Mouse (Mus musculus) embryonic facial prominence, embryonic 10.5 days (tissue): ENCODE measurements around the gene 4930444G20Rik. TPM values are rescaled to one million over a fixed set of nuclear protein-coding genes. Genes with fewer than 3 reads are reported as not detected.
"Not testable (repeated sequence)": the region's sequence is repeated elsewhere in the genome, so short reads cannot be mapped to it uniquely, and the experiment has no call there.

Experiments used
- DNase-seq: peaks from one replicate; pipeline ENCODE4 v3.0.0-alpha.2; 2017; ENCODE audit warnings: low spot score
- H3K27ac ChIP-seq: fragments of 300-500 bp; sonication (generic); replicated peaks from 2 replicates; pipeline ENCODE4 v1.5.1; 2016; ENCODE audit warnings: mild to moderate bottlenecking
- H3K27me3 ChIP-seq: fragments of 300-500 bp; sonication (generic); replicated peaks from 2 replicates; pipeline ENCODE4 v1.6.1; 2016; ENCODE audit warnings: low read depth, mild to moderate bottlenecking; ENCODE audit not compliant: poor library complexity, severe bottlenecking
- H3K36me3 ChIP-seq: fragments of 300-500 bp; sonication (generic); replicated peaks from 2 replicates; pipeline ENCODE4 v1.6.1; 2016; ENCODE audit warnings: mild to moderate bottlenecking, moderate library complexity
- H3K4me1 ChIP-seq: fragments of 300-500 bp; sonication (generic); 2 replicates; pipeline ENCODE4 v1.6.1; 2016
- H3K4me3 ChIP-seq: fragments of 300-500 bp; sonication (generic); 2 replicates; pipeline ENCODE4 v1.5.1; 2016; ENCODE audit warnings: mild to moderate bottlenecking, moderate library complexity
- H3K9me3 ChIP-seq: fragments of 300-500 bp; sonication (generic); 2 replicates; pipeline ENCODE4 v1.6.1; 2016; ENCODE audit warnings: mild to moderate bottlenecking
- WGBS: fragments of 180-500 bp; shearing (Covaris S2); methylation state at CpG from one replicate; pipeline ENCODE4 v1.1.7; 2016; 5-methylcytosine and 5-hydroxymethylcytosine counted together
- polyA plus RNA-seq: library from polyadenylated mRNA; unstranded; fragments of >200 nt; fragmentation: Nextera tagmentation; extraction: Ambion mirVana; gene quantifications from 2 replicates; pipeline ENCODE4 v1.2.1, GENCODE M21; 2016

The 4930444G20Rik gene
- not detected in 2 replicates for polyA plus RNA-seq

DNA sequence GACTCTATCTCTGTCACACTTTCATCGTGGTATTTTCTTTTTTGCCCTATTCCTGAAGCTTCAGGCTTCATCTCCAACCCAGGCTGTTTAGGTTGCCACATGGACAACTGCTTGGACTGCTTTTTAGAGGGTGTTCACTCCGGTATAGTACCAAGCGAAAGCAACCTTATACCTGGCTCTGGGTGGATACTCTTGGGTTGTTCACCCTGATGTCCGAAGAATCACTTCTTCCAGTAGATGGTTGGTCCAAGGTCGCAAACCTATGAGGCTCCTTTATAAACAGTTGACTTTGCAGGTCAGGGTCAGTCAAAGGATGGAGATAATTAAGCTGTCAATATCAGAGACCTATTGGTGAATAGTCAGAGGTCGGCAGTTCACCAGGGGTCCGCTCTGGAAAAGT is at the start of gene 4930444G20Rik:
TSS of gene 4930444G20Rik (minus strand) at position 101 of the 400 bp plus-strand sequence.
- H3K27me3 ChIP-seq, H3K4me3 ChIP-seq: not testable (repeated sequence)

DNA sequence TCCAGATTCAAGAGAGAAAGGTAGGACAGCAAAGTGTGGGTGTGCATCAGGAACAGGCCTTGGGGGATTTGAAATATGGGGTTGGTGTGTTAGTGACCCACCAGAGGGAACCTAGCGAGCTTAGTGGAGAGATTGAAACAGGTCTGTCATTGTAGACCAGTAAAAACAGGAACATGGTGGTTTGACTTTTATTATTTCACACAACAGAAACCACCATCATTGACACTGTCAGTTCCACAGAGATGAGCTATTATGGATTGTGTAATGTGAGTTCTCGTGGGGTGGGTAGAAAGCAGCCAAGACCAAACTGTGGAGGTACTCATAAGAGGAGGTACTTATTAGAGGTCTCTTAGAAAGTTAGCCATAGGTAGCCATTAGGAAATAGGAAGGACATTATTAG is 6.7 kb upstream of the 4930444G20Rik start:
- H3K4me3 ChIP-seq: no peak overlapping the region

More for the DNA sequence above, at the start of gene 4930444G20Rik:
- WGBS: 93% methylated on average over 7 of the region's 7 CpGs
- not testable (repeated sequence) for H3K27ac ChIP-seq, H3K9me3 ChIP-seq, H3K36me3 ChIP-seq, DNase-seq, H3K4me1 ChIP-seq

GRCm38 (mm10) chr10:22072739-22073138 is 4.9 kb upstream of the 4930444G20Rik start:
- Histone ChIP-seq H3K4me3 (no peak overlapping the region), H3K9me3 (no peaks in the 10 kb centered on the region), H3K27me3 (no peaks in the 10 kb centered on the region), H3K36me3 (no peaks in the 10 kb centered on the region), H3K4me1 (no peaks in the 10 kb centered on the region), H3K27ac (no peak overlapping the region)
- 68% methylated on average over 2 of the region's 2 CpGs for WGBS
- peak; percentile 11 for DNase-seq

More for the DNA sequence above, 6.7 kb upstream of the 4930444G20Rik start:
- no peak for DNase-seq
- Histone ChIP-seq H3K27me3 (no peaks in the 10 kb centered on the region), H3K9me3 (no peaks in the 10 kb centered on the region), H3K36me3 (no peaks in the 10 kb centered on the region), H3K27ac (no peak overlapping the region), H3K4me1 (no peaks in the 10 kb centered on the region)
- WGBS: 90% methylated on average over 2 of the region's 2 CpGs

GRCm38 (mm10) chr10:22070576-22070975 is 2.7 kb upstream of the 4930444G20Rik start:
- 78% methylated on average over 4 of the region's 4 CpGs for WGBS

DNA sequence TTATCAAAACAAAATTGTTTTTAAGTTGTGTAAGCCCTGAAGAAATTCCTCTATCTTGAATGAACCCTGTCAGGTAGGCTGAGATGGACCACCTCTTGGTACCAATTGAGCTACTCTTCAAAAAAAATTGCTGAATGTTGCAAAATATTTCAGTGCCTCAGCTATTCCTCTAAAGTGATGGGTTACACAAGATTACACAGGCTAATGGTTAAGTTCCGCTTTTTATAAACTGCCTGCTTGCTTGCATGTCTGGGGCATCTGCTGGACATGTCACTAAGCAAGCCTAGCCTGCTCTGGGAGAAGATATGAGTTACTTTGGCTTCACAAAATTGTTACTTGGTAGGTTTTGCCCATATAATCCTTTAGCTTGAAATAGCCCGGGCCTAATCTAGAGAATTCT is 2.3 kb upstream of the 4930444G20Rik start:
- no peaks in the 10 kb centered on the region for H3K9me3 ChIP-seq
- no peak overlapping the region for H3K4me3 ChIP-seq
- DNase-seq: no peak
- H3K4me1 ChIP-seq: no peaks in the 10 kb centered on the region
- WGBS: 94% methylated on average over 2 of the region's 2 CpGs
- H3K27me3 ChIP-seq: no peaks in the 10 kb centered on the region
- H3K27ac ChIP-seq: no peak overlapping the region
- H3K36me3 ChIP-seq: no peaks in the 10 kb centered on the region

More at GRCm38 (mm10) chr10:22070576-22070975, 2.7 kb upstream of the 4930444G20Rik start:
- H3K36me3 ChIP-seq: no peaks in the 10 kb centered on the region
- no peaks in the 10 kb centered on the region for H3K27me3 ChIP-seq
- H3K4me1 ChIP-seq: no peaks in the 10 kb centered on the region
- no peaks in the 10 kb centered on the region for H3K9me3 ChIP-seq
- H3K4me3 ChIP-seq: no peak overlapping the region
- no peak for DNase-seq
- no peak overlapping the region for H3K27ac ChIP-seq

- Histone ChIP-seq H3K27me3 (no peaks in the 10 kb centered on the region), H3K9me3 (no peaks in the 10 kb centered on the region), H3K4me1 (peaks cover 14% of the 10 kb centered on the region), H3K4me3 (peak overlapping the region; percentile 63; the same call in 1 of the 2 replicates), H3K36me3 (no peaks in the 10 kb centered on the region), H3K27ac (no peak overlapping the region)
- WGBS: 83% methylated on average over 2 of the region's 2 CpGs
- no peak for DNase-seq
Measured at GRCm38 (mm10) chr10:22059415-22059814, 8.5 kb downstream of the 4930444G20Rik start.

DNA sequence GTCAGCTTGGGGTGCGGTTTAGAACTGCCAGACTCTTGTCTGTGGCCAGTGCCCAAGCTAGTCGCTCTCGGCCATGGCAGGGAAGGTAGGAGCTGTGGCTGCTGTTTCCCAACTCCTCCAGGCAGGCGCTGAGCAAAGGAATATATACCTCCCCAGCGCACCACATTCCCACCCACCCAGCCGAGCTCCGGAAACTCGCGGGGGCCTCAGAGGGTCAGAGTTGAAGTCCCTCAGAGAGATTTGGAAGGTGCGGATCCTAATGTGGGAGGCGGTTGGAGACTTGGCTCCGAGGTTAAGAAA is 8.9 kb downstream of the 4930444G20Rik start:
- DNase-seq: no peak
- Histone ChIP-seq H3K27ac (peak overlapping the region; percentile 75), H3K9me3 (no peaks in the 10 kb centered on the region), H3K4me1 (peaks cover 14% of the 10 kb centered on the region), H3K36me3 (no peaks in the 10 kb centered on the region), H3K4me3 (peak overlapping the region; percentile 63), H3K27me3 (no peaks in the 10 kb centered on the region)
- WGBS: 20% methylated on average over 12 of the region's 12 CpGs

GRCm38 (mm10) chr10:22058218-22059025 is 9.5 kb downstream of the 4930444G20Rik start:
- Histone ChIP-seq H3K27me3 (no peaks in the 10 kb centered on the region), H3K36me3 (no peaks in the 10 kb centered on the region), H3K4me3 (peak overlapping the region; percentile 63), H3K4me1 (peaks cover 14% of the 10 kb centered on the region), H3K27ac (peak overlapping the region; percentile 75), H3K9me3 (no peaks in the 10 kb centered on the region)
- WGBS: 10% methylated on average over 41 of the region's 41 CpGs
- DNase-seq: peak; percentile 97

DNA sequence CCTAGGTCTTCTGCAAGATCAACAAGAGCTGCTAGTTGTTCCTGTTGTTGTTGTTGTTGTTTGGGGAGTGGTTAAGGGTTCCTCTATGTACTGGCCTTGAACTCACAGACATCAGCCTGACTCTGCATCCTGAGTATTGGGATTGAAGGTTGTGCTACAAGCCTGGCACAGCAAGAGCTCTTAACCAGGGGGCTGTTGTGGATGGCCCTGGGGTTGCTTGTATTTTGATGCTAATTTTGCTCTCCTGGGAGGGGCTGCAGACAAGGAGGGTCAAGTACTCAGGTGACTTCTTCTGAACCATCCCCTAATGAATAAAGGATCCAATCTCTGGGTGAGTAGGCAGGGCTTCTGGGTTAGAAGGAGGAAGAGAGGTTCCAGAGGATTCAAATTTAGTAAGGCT is 12.6 kb downstream of the 4930444G20Rik start:
- no peak overlapping the region for H3K4me3 ChIP-seq
- H3K27me3 ChIP-seq: no peaks in the 10 kb centered on the region
- peaks cover 14% of the 10 kb centered on the region for H3K4me1 ChIP-seq
- no peaks in the 10 kb centered on the region for H3K36me3 ChIP-seq
- no peak overlapping the region for H3K27ac ChIP-seq
- H3K9me3 ChIP-seq: no peaks in the 10 kb centered on the region
- DNase-seq: no peak

GRCm38 (mm10) chr10:22036256-22036655 is 31.6 kb downstream of the 4930444G20Rik start:
- not testable (repeated sequence) for H3K36me3 ChIP-seq, H3K27me3 ChIP-seq, H3K27ac ChIP-seq, H3K9me3 ChIP-seq, H3K4me1 ChIP-seq, H3K4me3 ChIP-seq
- peak; percentile 56 for DNase-seq
- WGBS: 9% methylated on average over 3 of the region's 3 CpGs

DNA sequence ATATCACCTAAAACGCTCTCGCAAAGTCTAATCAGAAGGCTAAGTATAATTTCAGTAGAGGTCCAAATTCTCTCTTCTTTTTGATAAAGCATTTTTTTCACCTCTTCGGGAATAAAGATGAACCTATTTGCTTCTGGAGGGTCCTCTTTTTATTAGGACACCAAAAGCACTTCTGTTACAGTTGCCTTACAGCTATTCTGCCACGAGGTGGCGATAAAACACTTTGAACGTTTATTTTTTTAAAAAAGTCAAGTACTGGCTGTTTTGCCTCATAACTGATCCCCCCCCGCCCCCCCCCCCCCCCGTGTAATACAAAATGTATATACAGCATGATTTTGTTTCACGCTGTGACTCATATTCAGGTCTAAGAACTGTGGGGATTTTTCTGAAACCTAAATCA is 33.6 kb downstream of the 4930444G20Rik start:
- no peak for DNase-seq

DNA sequence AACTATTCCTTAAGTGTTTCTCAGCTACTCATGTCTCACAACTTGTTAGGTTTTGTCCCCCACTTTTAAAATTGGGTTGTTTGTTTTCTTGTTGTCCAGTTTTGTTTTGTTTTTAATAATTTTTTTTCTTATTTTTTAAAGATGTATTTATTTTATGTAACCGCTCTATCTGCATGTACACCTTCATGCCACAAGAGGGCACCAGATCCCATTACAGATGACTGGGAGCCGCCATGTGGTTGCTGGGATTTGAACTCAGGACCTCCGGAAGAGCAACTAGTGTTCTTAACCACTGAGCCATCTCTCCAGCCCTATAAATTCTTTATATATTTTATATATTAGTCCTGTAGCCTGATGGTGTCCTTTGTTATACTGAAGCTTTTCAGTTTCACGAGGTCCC is 49.3 kb downstream of the 4930444G20Rik start:
- Histone ChIP-seq H3K4me3 (no peak overlapping the region), H3K36me3 (no peaks in the 10 kb centered on the region), H3K27ac (no peak overlapping the region), H3K4me1 (no peaks in the 10 kb centered on the region), H3K27me3 (no peaks in the 10 kb centered on the region), H3K9me3 (no peaks in the 10 kb centered on the region; the same call in 1 of the 2 replicates)
- WGBS: 93% methylated on average over 4 of the region's 4 CpGs
- DNase-seq: no peak

More for the DNA sequence above, 33.6 kb downstream of the 4930444G20Rik start:
- no peak overlapping the region for H3K4me3 ChIP-seq
- no peaks in the 10 kb centered on the region for H3K4me1 ChIP-seq
- 0 out of 2 replicates have a peak, but pooled peaks cover 2% of the 10 kb centered on the region for H3K9me3 ChIP-seq
- 10% methylated on average over 9 of the region's 9 CpGs for WGBS
- H3K36me3 ChIP-seq: no peaks in the 10 kb centered on the region
- H3K27ac ChIP-seq: no peak overlapping the region
- H3K27me3 ChIP-seq: no peaks in the 10 kb centered on the region; the same call in 1 of the 2 replicates

DNA sequence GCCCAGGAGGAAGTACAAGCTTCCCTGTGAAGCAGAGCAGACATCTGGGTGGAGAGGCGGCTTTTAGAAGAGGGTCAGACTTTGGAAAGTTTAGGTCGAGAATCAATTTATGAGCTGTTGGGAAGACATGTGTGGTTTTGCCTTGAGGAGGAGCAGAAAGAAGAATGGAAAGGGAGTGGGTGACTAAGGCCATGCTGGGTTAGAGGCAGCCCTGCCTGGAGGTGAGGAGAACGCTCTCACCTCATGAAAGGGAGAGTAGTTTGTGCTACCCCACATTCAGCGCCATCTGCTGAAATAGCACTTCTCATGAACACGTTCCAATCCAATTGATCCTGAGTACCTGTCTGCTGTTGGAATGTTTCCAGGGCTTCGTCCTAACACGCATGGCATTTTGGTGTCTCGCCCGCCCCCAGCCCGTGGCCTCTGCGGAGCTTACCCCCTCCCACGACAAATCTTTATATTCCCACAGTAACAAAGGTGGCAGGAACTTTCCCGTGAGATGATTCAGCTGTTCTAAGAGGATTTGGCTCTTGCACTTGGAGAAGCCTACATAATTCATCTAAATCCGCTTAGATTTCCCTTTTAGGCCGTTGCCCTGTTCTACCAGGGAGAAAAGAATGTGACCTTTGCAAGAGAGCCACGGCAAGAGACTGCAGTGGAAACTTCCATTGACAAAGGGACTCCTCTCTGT is 50.3 kb downstream of the 4930444G20Rik start:
- WGBS: 77% methylated on average over 16 of the region's 16 CpGs
- Histone ChIP-seq H3K4me1 (no peaks in the 10 kb centered on the region), H3K27ac (no peak overlapping the region), H3K36me3 (no peaks in the 10 kb centered on the region), H3K9me3 (no peaks in the 10 kb centered on the region; the same call in 1 of the 2 replicates), H3K4me3 (no peak overlapping the region), H3K27me3 (no peaks in the 10 kb centered on the region)
- DNase-seq: peak; percentile 30
